Comparison of ENCODE assay signal across 8 mouse cellular contexts in genomic region chr13:30136243-30136922, GRCm38 (mm10). TPM values are rescaled to one million over a fixed set of nuclear protein-coding genes. Genes with fewer than 3 reads are reported as not detected.
A peak's percentile ranks its signal among the peaks of the same experiment; 100 is the strongest.
DNase-seq lines count a peak whose midpoint lies in the region; ATAC-seq and TF ChIP-seq lines count a peak whose summit lies in the region.

Gene Mboat1 (plus strand): TSS chr13:30136489.

- WGBS in forebrain, embryonic 12.5 days: under 1% methylated on average over 55 of the region's 55 CpGs
- 1% methylated on average over 47 of the region's 55 CpGs for WGBS in heart, postnatal 0 days
- WGBS in liver, embryonic 14.5 days (ENCODE audit: insufficient replicate concordance): under 1% methylated on average over 52 of the region's 55 CpGs
- under 1% methylated on average over 48 of the region's 55 CpGs for WGBS in stomach, embryonic 14.5 days

- peaks cover 3% of the 10 kb centered on the region; the same call in 1 of the 2 replicates for H3K4me1 ChIP-seq in forebrain, embryonic 12.5 days
- 0 out of 2 replicates have a peak, but pooled peaks cover 3% of the 10 kb centered on the region for H3K4me1 ChIP-seq in heart, postnatal 0 days (ENCODE audit: control insufficient read depth, insufficient read depth)
- H3K4me1 ChIP-seq in liver, embryonic 14.5 days (replicated peaks; ENCODE audit: control insufficient read depth in 2 of 2, insufficient read depth in 2 of 2, low read length in 1 of 2): no peaks in the 10 kb centered on the region
- 0 out of 2 replicates have a peak, but pooled peaks cover 2% of the 10 kb centered on the region for H3K4me1 ChIP-seq in stomach, embryonic 14.5 days (ENCODE audit: control insufficient read depth, insufficient read depth, low read length)

- peak; percentile 37 for DNase-seq in c-Kit-positive CD71-positive TER-119-negative erythroid progenitor cells, embryonic 14.5 days (ENCODE audit: low read depth)
- peak; percentile 42 for DNase-seq in heart, postnatal 0 days (ENCODE audit: low spot score)
- DNase-seq in kidney, postnatal 36 days: peak; percentile 74 to 87
- peak; percentile 24 to 31 (median 29) for DNase-seq in liver, embryonic 14.5 days (ENCODE audit: low read depth in 3 of 3, low spot score in 3 of 3)
- peak; percentile 16 to 30 for DNase-seq in natural killer cell, adult 2 months (ENCODE audit: low spot score in 2 of 2)

- no peak for TF ChIP-seq EP300 in heart, postnatal 0 days (IDR thresholded peaks at IDR 0.05; ENCODE audit: low read depth)
- TF ChIP-seq EP300 in liver, embryonic 14.5 days (IDR thresholded peaks at IDR 0.05; ENCODE audit: low read depth): no peak

- peak; percentile 91 for ATAC-seq in CD4-positive, CD25-positive, alpha-beta regulatory T cell, adult 4 months
- ATAC-seq in forebrain, embryonic 12.5 days (ENCODE audit: low FRiP score): peak; percentile 97
- ATAC-seq in heart, postnatal 0 days (ENCODE audit: insufficient read depth, low read depth): peak; percentile 90
- peak; percentile 82 for ATAC-seq in liver, embryonic 14.5 days (ENCODE audit: insufficient read depth)
- ATAC-seq in stomach, embryonic 14.5 days (ENCODE audit: insufficient number of reproducible peaks, insufficient read depth, low FRiP score, low read depth): peak; percentile 95

- H3K9me3 ChIP-seq in forebrain, embryonic 12.5 days: no peaks in the 10 kb centered on the region
- H3K9me3 ChIP-seq in heart, postnatal 0 days (replicated peaks; ENCODE audit: control insufficient read depth, low read length): no peaks in the 10 kb centered on the region
- H3K9me3 ChIP-seq in liver, embryonic 14.5 days (ENCODE audit: control insufficient read depth, low read length): no peaks in the 10 kb centered on the region
- no peaks in the 10 kb centered on the region for H3K9me3 ChIP-seq in stomach, embryonic 14.5 days (ENCODE audit: control insufficient read depth, low read depth, low read length)

- H3K27ac ChIP-seq in forebrain, embryonic 12.5 days: no peak within 1 kb of the TSS
- H3K27ac ChIP-seq in heart, postnatal 0 days (ENCODE audit: low read depth): no peak within 1 kb of the TSS
- no peak within 1 kb of the TSS for H3K27ac ChIP-seq in liver, embryonic 14.5 days
- no peak within 1 kb of the TSS for H3K27ac ChIP-seq in stomach, embryonic 14.5 days (ENCODE audit: low read length)

- H3K4me2 ChIP-seq in forebrain, embryonic 12.5 days: peak within 1 kb of the TSS; percentile 88
- peak within 1 kb of the TSS; percentile 72 for H3K4me2 ChIP-seq in heart, postnatal 0 days (ENCODE audit: low read depth, low read length)
- H3K4me2 ChIP-seq in liver, embryonic 14.5 days (ENCODE audit: low read depth): peak within 1 kb of the TSS; percentile 76
- peak within 1 kb of the TSS; percentile 83 for H3K4me2 ChIP-seq in stomach, embryonic 14.5 days (replicated peaks; ENCODE audit: low read depth, low read length)

- TF ChIP-seq CTCF in heart, postnatal 0 days (IDR thresholded peaks at IDR 0.05; ENCODE audit: low read depth): no peak
- no peak for TF ChIP-seq CTCF in liver, embryonic 14.5 days (IDR thresholded peaks at IDR 0.05; ENCODE audit: low read depth)

- peak within 1 kb of the TSS; percentile 53 for H3K4me3 ChIP-seq in forebrain, embryonic 12.5 days (replicated peaks)
- H3K4me3 ChIP-seq in heart, postnatal 0 days (ENCODE audit: low read depth, low read length): peak within 1 kb of the TSS; percentile 54
- H3K4me3 ChIP-seq in liver, embryonic 14.5 days (ENCODE audit: insufficient read depth in 1 of 2, low read depth in 2 of 2, low read length in 2 of 2): peak within 1 kb of the TSS; percentile 48 to 49
- peak within 1 kb of the TSS; percentile 55 for H3K4me3 ChIP-seq in stomach, embryonic 14.5 days (ENCODE audit: low read depth, low read length)

- no peaks in the 10 kb centered on the region for H3K36me3 ChIP-seq in forebrain, embryonic 12.5 days (replicated peaks)
- no peaks in the 10 kb centered on the region for H3K36me3 ChIP-seq in heart, postnatal 0 days (replicated peaks; ENCODE audit: control insufficient read depth, insufficient read depth, low read length)
- H3K36me3 ChIP-seq in liver, embryonic 14.5 days (replicated peaks; ENCODE audit: control insufficient read depth, insufficient read depth, low read depth): no peaks in the 10 kb centered on the region
- H3K36me3 ChIP-seq in stomach, embryonic 14.5 days (ENCODE audit: control insufficient read depth, insufficient read depth, low read length): no peaks in the 10 kb centered on the region; the same call in 1 of the 2 replicates

- H3K27me3 ChIP-seq in forebrain, embryonic 12.5 days: peaks cover 29% of the 10 kb centered on the region
- 0 out of 2 replicates have a peak, but pooled peaks cover 4% of the 10 kb centered on the region for H3K27me3 ChIP-seq in heart, postnatal 0 days (ENCODE audit: control insufficient read depth, insufficient read depth, low read length)
- peaks cover 6% of the 10 kb centered on the region for H3K27me3 ChIP-seq in liver, embryonic 14.5 days (ENCODE audit: control insufficient read depth, insufficient read depth, low read length)
- no peaks in the 10 kb centered on the region for H3K27me3 ChIP-seq in stomach, embryonic 14.5 days (ENCODE audit: control insufficient read depth, insufficient read depth, low read length)

- H3K9ac ChIP-seq in forebrain, embryonic 12.5 days: peak within 1 kb of the TSS; percentile 68
- H3K9ac ChIP-seq in heart, postnatal 0 days (replicated peaks; ENCODE audit: low read depth, low read length): peak within 1 kb of the TSS; percentile 52
- H3K9ac ChIP-seq in liver, embryonic 14.5 days (replicated peaks): 0 out of 2 replicates have a peak within 1 kb of the TSS, but pooled peaks have one; percentile 35
- peak within 1 kb of the TSS; percentile 69 for H3K9ac ChIP-seq in stomach, embryonic 14.5 days (replicated peaks; ENCODE audit: low read depth, low read length)

RNA-seq across cellular contexts. Expression of gene Mboat1, which starts in this region (rescaled TPM):
- 1 to 10 TPM; 9.6 to 9.8 TPM for polyA plus RNA-seq in CD4-positive, CD25-positive, alpha-beta regulatory T cell, adult 4 months (2017; shearing (Covaris generic))
- 4.7 and 5.1 TPM in 2 replicates for polyA plus RNA-seq in forebrain, embryonic 12.5 days (2016; fragmentation: Nextera tagmentation; extraction: Ambion mirVana)
- 1.0 and 1.4 TPM in 2 replicates for total RNA-seq in heart, postnatal 0 days (2014; rRNA removed; ENCODE audit: low replicate concordance)
- polyA plus RNA-seq in heart, postnatal 0 days (2015; fragmentation: Nextera tagmentation; extraction: Ambion mirVana): 1.6 TPM in 2 replicates
- 0.60 and 0.65 TPM in 2 replicates for polyA plus RNA-seq in liver, embryonic 14.5 days (2012; rRNA removed)
- polyA plus RNA-seq in liver, embryonic 14.5 days (2014; fragmentation: Nextera tagmentation; extraction: Ambion mirVana): 1.2 and 1.4 TPM in 2 replicates
- polyA plus RNA-seq in stomach, embryonic 14.5 days (2014; fragmentation: Nextera tagmentation; extraction: Ambion mirVana): 38.2 and 45.7 TPM in 2 replicates

Comparison
In these comparisons a context has a peak if more than half of its experiments do, and no peak if none do; other contexts are left out.
1. DNase-seq: peak in every context shown above with its lines; median percentile 80 in kidney, postnatal 36 days; 42 in heart, postnatal 0 days; 37 in c-Kit-positive CD71-positive TER-119-negative erythroid progenitor cells, embryonic 14.5 days; 29 in liver, embryonic 14.5 days; 23 in natural killer cell, adult 2 months.